Mouse (Mus musculus) gastrocnemius, adult 2 months (tissue): ENCODE data around the gene Card6. TPM values are rescaled to one million over a fixed set of nuclear protein-coding genes. Genes with fewer than 3 reads are reported as not detected.

Source experiments
- DNase-seq: peaks from one replicate; pipeline ENCODE4 v3.0.0; 2022
- H3K27ac ChIP-seq: fragments of 200-600 bp; 2 replicates; pipeline ENCODE4 v1.8.1; 2022; ENCODE audit warnings: mild to moderate bottlenecking
- H3K4me3 ChIP-seq: fragments of 200-600 bp; 2 replicates; pipeline ENCODE4 v1.8.1; 2022; ENCODE audit warnings: mild to moderate bottlenecking, moderate library complexity
- CTCF ChIP-seq: fragments of 200-600 bp; IDR thresholded peaks from 2 replicates; pipeline ENCODE4 v1.8.1; 2022; ENCODE audit warnings: antibody characterized with exemption, mild to moderate bottlenecking, moderate library complexity
- intact Hi-C: fragments of 180-260 bp; cut with DNase I; formaldehyde crosslinking; loops from one replicate; pipeline ENCODE4 v1.15.1; 2025
- total RNA-seq, 2 experiments: library from RNA; stranded (reverse); gene quantifications; 2 replicates each; pipeline ENCODE4 v1.2.3; 2021

Gene Card6
- total RNA-seq, 2 experiments from 2014 or later, result 1.9 to 2.0 TPM

DNA sequence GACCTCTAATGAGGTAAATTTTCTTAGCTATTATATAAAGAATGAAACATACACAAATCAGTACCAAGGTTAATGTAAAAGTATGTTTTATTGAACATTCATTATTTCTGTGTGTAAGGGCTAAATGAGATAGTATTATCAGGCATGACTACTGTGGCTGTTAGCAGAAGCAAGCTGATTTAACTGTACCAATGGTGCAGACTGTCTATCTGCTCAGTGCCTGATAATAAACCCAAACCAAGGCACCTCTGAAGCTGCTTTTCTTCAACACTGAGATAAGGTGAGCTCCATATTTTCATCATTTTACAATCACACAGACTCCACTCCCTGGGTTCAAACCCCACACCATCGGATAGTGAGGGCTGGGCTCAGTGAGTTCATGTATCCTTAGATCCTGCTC, 11.0 kb downstream of the Card6 start:
- no peak for TF ChIP-seq CTCF
- no peak for DNase-seq
- intact Hi-C loops, result no loop called here
- H3K27ac ChIP-seq, result no peak overlapping the region
- no peak overlapping the region for H3K4me3 ChIP-seq

DNA sequence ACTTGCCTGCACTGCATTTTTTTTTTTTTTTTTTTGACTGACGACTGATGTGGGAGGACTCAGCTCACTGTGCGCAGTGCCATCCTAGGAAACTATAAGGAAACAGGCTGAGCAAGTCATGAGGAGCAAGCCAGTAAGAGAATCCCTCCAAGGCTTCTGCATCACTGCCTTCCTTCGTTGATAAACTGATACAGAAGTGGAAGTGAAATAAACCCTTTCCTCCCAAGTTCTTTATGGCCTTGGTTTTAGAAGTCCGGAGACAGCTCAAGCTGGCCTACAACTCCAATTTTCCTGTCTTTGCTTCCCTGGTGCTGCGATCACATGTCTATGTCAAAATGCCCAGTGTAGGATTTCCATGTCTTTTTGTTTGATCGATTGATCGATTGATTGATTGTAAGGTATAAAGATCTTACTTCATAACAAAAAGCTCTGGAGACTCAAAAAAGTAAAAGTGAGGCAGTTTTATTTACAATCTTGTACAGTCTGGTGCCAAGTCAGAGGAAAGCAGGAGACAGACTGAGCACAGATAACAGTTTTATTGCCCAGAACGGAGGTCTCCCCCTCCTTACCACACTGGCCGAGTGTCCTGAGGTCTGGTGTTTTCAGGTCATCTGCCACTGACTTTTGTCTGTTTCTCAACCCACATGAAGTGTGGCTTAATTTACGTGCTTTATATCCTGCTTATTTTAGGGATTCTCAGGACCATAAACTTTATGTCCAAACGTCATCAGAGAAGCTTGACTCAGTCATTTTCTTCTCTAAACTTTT, 12.6 kb downstream of the Card6 start:
- no peak overlapping the region for H3K4me3 ChIP-seq
- DNase-seq, result no peak
- H3K27ac ChIP-seq, result no peak overlapping the region
- no peak for TF ChIP-seq CTCF
- intact Hi-C loops, result no loop called here

DNA sequence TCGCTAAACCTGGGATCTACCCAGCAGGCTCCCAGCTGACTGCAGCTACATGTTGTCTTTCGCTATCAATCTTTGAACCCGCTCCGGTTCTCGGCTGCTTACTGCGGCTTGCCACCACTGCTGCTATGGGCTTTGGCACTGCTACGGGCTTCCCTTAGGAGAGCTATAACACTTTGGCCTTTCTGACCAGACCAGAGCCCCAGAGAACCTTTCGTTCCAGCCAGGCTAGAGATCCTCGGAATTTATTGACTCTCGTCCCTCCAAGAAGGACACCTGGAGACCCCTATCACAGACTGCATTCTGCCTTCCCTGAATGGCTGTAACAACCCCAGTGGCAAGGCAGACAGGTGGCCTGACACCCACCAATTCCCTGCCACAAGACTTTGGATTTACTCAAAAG, 18.2 kb downstream of the Card6 start:
- no peak for TF ChIP-seq CTCF
- intact Hi-C loops, result no loop called here
- H3K27ac ChIP-seq, result no peak overlapping the region
- no peak for DNase-seq
- H3K4me3 ChIP-seq, result no peak overlapping the region

DNA sequence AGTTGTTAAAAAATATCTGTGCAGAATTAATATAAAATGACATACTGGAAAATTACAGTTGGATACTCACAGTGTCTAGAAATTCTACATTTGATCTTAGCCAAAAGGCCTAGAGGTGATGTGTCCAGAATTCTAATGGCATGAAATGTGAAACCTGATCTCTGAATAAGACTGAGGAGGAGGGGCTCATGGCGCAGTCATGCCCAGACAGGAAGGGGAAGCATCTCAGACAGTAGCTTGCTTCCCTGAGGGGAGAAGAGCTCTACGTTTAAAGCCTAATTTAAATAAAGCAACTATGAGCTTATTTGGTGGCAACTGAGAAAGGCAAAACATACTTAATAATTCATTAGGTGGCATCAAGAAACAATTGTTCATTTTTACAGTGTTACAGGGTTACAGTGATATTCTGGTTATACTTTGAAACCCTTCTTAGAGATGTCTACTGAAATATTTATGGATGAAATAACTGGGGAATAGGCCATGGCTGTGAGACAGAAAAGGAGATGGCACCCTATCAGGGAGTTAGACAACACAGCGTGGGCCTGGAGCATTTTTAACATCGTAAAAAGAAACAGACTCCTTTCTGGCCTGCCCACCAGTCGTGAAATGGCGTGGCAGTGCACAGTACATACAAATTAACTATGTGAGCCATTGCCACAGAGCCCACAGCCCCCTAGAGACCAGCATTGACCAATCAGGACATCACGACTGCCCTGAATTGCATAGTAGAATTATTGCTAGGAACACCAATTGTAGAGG, 19.3 kb downstream of the Card6 start:
- DNase-seq, result no peak
- Histone ChIP-seq H3K4me3 (no peak overlapping the region), H3K27ac (no peak overlapping the region)
- TF ChIP-seq CTCF, result no peak
- intact Hi-C loops, result loop anchor here (5.0 kb wide), 1 partner anchor 1118 kb away; no protein-coding TSS in a partner anchor

DNA sequence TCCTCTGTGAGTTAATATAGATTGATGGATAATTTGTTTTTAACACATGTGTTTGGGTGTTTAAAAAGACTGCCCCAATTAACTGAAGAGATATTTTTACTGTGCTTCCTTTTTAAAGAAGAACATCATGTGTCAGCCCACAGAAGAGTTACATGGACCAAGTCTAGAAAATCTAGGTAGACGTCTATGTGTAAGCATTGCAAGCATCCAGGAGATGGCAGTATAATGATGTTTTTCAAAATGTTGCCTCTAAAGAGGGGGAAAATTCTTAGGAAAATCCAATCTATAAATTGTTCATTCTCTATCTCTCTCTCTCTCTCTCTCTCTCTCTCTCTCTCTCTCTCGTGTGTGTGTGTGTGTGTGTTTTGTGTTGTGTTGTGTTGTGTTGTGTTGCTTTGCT, 22.2 kb downstream of the Card6 start:
- TF ChIP-seq CTCF, result peak; percentile 66
- DNase-seq, result no peak
- Histone ChIP-seq H3K27ac (no peak overlapping the region), H3K4me3 (no peak overlapping the region)
- intact Hi-C loops, result loop anchor here (5.0 kb wide), 1 partner anchor 1121 kb away; no protein-coding TSS in a partner anchor

DNA sequence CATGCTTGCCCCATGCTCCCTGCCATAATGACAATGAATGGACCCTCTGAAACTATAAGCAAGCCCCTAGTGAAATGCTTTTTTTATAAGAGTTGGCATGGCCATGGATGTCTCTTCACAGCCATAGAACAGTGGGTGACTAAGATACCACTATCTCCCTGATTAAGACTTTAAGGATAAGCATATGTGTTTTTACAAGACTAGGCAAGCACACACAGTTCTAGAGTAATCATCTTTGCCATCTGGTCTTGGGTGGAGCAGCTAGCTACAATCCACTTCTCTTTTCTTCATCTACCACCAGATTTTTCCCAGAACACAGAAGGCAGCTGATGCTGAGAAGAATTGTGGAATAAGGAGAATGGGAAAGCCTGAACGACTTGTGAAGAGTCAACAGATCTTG, 27.1 kb downstream of the Card6 start:
- no peak overlapping the region for H3K4me3 ChIP-seq
- intact Hi-C loops, result no loop called here
- DNase-seq, result no peak
- H3K27ac ChIP-seq, result no peak overlapping the region
- no peak for TF ChIP-seq CTCF

DNA sequence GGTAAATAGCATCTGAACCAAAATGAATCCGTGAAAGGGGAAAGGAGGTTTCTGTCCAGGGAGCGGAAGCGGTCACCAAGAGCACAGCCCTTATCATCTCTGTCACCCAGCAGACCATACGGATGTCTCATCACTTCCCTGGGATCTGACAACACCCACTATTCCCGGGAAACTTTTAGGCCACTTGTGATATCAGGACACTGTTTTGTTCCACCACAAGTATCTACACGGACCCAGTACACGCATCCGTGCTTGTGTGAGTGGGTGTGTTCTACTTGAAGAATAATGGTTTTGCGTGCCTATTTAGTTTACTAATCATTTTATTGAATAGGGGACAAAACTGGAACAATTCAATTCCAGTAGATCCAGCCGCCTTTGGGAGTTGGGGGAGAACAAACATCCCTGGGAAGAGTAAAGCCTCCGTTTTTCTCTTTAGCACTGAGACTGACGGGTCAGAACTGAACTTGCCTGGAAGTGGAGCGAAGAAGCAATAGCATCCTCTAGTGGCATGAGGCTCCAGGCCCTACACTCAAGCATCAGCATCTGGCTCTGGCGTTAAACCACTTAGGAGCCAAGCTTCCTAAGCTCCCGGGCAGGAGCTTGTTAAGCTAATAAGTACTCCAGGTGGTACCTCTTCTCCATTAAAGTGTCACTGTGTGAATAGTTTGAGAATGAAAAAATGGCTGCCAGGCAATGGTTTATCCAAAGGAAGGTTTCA, 39.4 kb downstream of the Card6 start:
- peak; percentile 43 for DNase-seq
- no peak overlapping the region for H3K4me3 ChIP-seq
- TF ChIP-seq CTCF, result peak; percentile 61
- H3K27ac ChIP-seq, result no peak overlapping the region
- intact Hi-C loops, result no loop called here

DNA sequence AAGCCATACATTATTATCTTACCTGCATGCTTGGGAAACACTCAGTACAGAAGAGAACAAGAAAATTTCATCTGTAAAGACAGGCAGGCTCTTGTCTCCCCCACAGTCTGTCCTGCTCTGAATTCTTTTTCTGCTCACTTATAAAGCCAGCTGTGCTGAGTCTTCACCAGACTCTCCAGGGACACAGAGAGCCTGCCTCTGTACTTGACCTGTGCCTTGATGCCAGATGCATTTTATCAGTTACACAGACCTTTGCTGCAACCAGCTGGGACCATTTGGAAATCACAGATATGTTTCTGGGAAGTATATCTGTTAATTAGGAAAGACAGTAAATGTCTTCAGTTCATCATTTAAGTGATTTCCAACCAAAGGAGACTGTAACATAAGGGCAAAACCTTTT, 44.7 kb downstream of the Card6 start, which contains the start of gene C7:
Gene C7, minus strand, starts transcription at position 106 of the 400 bp plus-strand sequence.
- no peak within 1 kb of the TSS for H3K4me3 ChIP-seq
- no peak within 1 kb of the TSS for H3K27ac ChIP-seq
- intact Hi-C loops, result no loop called here
- no peak for TF ChIP-seq CTCF
- DNase-seq, result peak; percentile 23

Other genes starting within 250 kb of the Card6 start
- not detected for gene Mroh2b, start 209.8 kb downstream of the Card6 start, total RNA-seq
- 1 to 10 TPM; 1.1 to 8.6 TPM for gene C7, start 44.8 kb downstream of the Card6 start, total RNA-seq
- gene Rpl37, start 8.1 kb upstream of the Card6 start, total RNA-seq, result 100 to 1,000 TPM; 178 to 188 TPM
- gene Prkaa1, start 35.3 kb upstream of the Card6 start, total RNA-seq, result 10 to 100 TPM; 10.0 to 12.7 TPM
- gene Ttc33, start 77.0 kb upstream of the Card6 start, total RNA-seq, result 10 to 100 TPM; 61.6 to 67.4 TPM
- gene Ptger4, start 135.6 kb upstream of the Card6 start, total RNA-seq, result 1 to 10 TPM; 1.2 to 1.9 TPM